Mouse (Mus musculus): ENCODE results near the gene 3110082J24Rik. TPM values are rescaled to one million over a fixed set of nuclear protein-coding genes. Genes with fewer than 3 reads are reported as not detected.

The 3110082J24Rik gene
- total RNA-seq (2021): 1 to 10 TPM; 2.0 TPM

DNA sequence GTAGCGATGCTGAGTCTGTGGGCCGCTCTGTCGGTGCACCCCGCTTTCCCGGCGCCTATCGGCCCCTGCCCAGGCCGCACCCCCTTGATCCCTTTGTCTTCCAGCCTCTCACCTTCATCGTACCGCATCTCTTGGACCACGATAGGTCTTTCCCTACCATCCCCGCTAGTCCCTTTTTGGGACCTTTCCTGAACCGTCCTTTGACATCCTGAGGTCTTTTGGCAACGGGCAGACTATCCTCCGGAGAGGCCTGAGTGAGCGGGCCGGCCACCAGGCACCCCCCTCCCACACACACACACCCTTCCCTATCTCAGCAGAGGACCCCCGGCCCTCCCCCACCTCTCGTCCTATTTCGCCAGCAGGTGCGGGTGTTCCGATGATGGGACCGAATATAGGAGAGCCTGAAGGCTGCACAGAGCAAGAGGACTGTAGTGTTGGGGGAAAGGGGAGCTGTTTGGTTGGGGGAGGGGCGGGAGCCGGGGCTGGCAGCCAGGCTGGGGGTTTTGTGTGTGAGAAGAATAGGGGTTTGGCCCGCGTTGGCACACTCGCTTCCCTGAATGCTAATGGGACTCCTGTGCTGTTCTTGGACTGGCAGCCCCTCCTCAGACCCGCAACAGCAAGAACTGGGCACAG lies at the start of gene 3110082J24Rik:
TSS of gene 3110082J24Rik (minus strand) at position 419 of the 633 bp plus-strand sequence.
- DNase-seq (ENCODE audit: low spot score in 2 of 2): no peak
- intact Hi-C loops (cut with DNase I): loop anchor here (10.0 kb wide), 1 partner anchor 281 kb away; no protein-coding TSS in a partner anchor

- no peak for DNase-seq (ENCODE audit: low spot score in 2 of 2)
- intact Hi-C loops (cut with DNase I): no loop called here
Measured at GRCm38 (mm10) chr5:30155395-30155792, 49.5 kb upstream of the 3110082J24Rik start.

- DNase-seq (ENCODE audit: low spot score in 2 of 2): peak; percentile 94 to 95
- intact Hi-C loops (cut with DNase I): no loop called here
Measured at GRCm38 (mm10) chr5:30154474-30155394, 48.8 kb upstream of the 3110082J24Rik start, which contains the start of the genes Hadha and Hadhb. Gene Hadha (minus strand): TSS chr5:30155162. Gene Hadhb (plus strand): TSS chr5:30155248.

DNA sequence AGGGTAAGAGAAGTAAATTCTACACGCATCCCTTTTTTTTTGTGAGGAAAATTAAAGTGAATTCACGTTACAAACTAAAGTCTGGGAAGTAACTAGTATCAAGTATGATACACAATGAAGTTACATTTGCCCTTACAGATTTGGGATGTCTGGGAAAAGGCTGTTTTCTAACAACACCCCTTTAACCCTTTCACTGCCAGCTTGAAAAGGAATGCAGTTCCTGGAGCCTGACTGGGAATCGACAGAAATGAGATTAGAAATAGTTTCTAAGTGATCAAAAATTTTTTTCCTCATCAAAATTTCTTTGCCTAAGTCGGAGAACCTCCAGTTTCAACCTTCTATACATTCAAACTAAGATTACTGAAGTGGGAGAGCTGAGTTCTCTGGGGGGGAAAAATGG lies 48.1 kb upstream of the 3110082J24Rik start:
- no peak for DNase-seq (ENCODE audit: low spot score in 2 of 2)
- intact Hi-C loops (cut with DNase I): no loop called here

- DNase-seq (ENCODE audit: low spot score in 2 of 2): no peak
- intact Hi-C loops (cut with DNase I): no loop called here
Measured at GRCm38 (mm10) chr5:30153222-30153621, 47.3 kb upstream of the 3110082J24Rik start.

- DNase-seq (ENCODE audit: low spot score in 2 of 2): no peak
- intact Hi-C loops (cut with DNase I): no loop called here
Measured at GRCm38 (mm10) chr5:30152413-30152812, 46.5 kb upstream of the 3110082J24Rik start.

GRCm38 (mm10) chr5:30152007-30152406 lies 46.1 kb upstream of the 3110082J24Rik start:
- intact Hi-C loops (cut with DNase I): no loop called here

DNA sequence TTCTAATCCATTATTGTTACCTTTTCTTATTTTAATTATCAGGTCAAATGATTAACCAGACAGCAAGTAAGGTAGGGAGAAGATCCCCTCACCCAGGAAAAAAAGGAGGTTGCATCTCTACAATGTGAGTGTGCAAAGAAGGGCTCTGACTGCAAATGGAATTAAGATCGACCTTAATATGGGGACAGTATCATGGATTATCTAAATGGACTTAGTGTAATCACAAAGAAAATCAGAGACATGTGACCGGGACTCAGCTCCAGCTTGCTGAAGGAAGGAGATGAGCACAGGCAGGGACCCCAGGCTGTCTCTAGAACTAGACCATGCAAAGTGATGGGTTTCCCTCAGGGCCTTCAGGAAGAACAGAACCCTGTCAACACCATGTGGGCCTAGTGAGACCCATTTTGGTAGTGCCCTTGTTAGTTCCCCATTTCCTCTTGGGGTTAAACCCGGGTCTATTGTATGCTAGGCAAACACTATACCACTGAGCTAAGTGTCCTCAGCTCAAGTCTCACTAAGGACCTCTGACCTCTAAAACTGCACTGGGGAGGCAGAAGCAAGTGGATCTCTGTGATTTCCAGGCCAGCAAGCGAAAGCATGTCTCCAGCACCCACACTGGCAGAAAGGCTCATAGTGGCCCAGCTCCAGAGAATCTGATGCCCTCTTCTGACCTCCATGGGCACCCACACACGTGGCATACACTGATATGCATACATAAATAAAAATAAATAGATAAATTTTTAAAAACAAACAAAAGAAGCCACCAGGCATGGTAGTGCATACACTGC lies 42.4 kb upstream of the 3110082J24Rik start:
- DNase-seq (ENCODE audit: low spot score in 2 of 2): no peak
- intact Hi-C loops (cut with DNase I): no loop called here

More at GRCm38 (mm10) chr5:30152007-30152406, 46.1 kb upstream of the 3110082J24Rik start:
- DNase-seq (ENCODE audit: low spot score in 2 of 2): no peak

- intact Hi-C loops (cut with DNase I): no loop called here
Measured at GRCm38 (mm10) chr5:30146526-30146925, 40.6 kb upstream of the 3110082J24Rik start.

DNA sequence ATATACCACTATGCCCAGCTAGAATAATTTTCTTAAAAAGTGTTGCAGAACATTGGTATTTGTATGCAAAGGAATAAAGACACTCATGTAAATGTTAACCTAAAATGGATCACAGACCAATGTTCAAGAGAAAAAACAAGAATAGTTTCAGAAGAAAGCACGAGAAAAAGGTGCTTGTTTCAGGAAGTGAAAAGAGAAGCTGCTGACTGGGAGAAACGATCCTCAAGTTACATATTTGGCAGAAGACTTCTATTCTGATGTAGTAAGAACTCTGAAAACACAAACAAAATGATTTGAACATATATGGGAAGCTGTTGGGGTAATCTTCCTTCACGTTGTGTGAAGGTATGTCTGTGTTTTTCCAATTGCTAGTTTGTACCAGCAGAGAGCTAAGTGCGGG lies 32.3 kb upstream of the 3110082J24Rik start:
- intact Hi-C loops (cut with DNase I): no loop called here
- DNase-seq (ENCODE audit: low spot score in 2 of 2): no peak

More at GRCm38 (mm10) chr5:30146526-30146925, 40.6 kb upstream of the 3110082J24Rik start:
- no peak for DNase-seq (ENCODE audit: low spot score in 2 of 2)

DNA sequence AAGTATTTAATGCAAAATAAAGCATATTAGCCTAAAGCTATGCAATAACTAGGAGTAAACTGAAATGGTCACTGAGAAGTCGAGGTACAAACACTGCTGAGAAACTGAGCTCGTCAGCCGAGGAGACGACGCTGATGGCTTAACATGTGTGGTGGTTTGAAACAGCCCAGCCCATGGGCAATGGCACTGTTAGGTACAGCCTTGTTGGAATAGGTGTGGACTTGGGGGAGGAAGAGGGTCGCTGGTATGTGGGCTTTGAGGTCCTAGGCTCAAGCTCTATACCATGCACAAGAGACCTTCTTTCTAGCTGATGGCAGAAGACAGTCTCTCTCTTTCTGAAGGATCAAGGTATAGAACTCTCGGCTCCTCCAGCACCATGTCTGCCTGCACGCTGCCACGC lies 31.4 kb upstream of the 3110082J24Rik start:
- no peak for DNase-seq (ENCODE audit: low spot score in 2 of 2)
- intact Hi-C loops (cut with DNase I): no loop called here

DNA sequence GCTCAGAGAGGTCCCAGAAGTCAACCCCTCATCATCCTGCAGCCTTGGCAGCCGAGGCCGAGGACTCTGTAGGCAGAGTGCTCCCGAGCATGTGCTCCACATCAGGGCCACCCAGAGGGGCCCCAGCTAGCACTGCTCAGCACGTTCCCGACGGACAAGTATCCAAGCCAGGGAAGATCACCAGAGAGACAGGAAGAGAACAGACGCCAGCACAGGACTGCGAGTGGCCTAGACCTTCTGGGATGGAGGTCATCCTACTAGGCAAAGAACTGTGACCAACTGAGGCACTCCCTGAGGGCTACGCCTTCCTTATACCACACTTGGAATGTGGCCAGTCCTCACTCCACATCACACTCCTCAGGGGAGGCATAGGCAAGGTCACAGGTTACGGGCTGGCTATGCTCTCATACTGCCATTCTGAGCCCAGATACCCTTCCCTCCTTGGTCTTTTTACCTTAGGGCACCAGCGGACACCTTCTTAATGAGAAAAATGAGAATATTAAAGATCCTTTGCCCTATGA lies 29.9 kb upstream of the 3110082J24Rik start:
- intact Hi-C loops (cut with DNase I): no loop called here
- DNase-seq (ENCODE audit: low spot score in 2 of 2): no peak

DNA sequence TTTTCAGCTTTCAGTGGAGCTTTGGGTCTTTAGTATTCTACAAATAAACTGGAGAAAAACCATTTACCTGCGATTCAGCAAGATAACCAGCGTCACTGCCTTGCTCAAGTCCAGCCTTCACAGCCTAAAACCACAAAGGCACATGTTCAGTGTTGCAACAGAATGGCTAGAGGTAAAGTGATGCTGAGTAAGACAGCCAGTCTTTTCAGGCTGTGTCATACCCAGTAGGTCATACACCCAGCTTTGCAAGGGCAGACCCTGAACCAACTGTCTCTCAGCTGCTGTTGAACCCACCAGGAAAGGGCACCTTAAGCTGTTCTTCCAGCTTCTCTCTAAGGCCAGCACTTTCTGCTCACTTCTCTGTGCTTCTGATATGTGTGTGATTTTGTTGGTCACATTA lies 26.3 kb upstream of the 3110082J24Rik start:
- intact Hi-C loops (cut with DNase I): no loop called here
- no peak for DNase-seq (ENCODE audit: low spot score in 2 of 2)

- DNase-seq (ENCODE audit: low spot score in 2 of 2): no peak
- intact Hi-C loops (cut with DNase I): no loop called here
Measured at GRCm38 (mm10) chr5:30131246-30131645, 25.4 kb upstream of the 3110082J24Rik start.

DNA sequence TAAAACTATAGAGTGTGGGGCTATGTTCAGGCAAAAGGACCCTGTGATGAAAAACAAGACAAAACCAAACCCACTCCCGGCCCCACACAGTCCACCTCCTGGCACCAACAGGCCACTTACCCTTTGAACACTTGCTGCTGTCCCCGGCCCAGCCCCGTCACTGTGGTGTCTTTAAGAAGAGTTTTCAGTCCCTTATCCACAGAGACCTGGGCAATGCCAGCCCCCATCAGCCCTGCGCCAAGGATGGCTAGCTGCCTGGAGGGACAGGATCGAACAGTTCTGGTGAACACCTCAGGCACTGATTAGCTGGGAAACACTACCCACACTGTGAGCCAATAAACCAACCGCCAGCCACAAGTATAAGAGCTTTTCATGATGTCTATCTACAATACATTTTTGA lies 22.8 kb upstream of the 3110082J24Rik start:
- intact Hi-C loops (cut with DNase I): no loop called here

GRCm38 (mm10) chr5:30127921-30128597 lies 22.2 kb upstream of the 3110082J24Rik start:
- no peak for DNase-seq (ENCODE audit: low spot score in 2 of 2)
- intact Hi-C loops (cut with DNase I): no loop called here

More for the DNA sequence above, 22.8 kb upstream of the 3110082J24Rik start:
- DNase-seq (ENCODE audit: low spot score in 2 of 2): no peak

GRCm38 (mm10) chr5:30126756-30127155 lies 20.9 kb upstream of the 3110082J24Rik start:
- DNase-seq (ENCODE audit: low spot score in 2 of 2): no peak
- intact Hi-C loops (cut with DNase I): no loop called here

GRCm38 (mm10) chr5:30125587-30125986 lies 19.7 kb upstream of the 3110082J24Rik start:
- DNase-seq (ENCODE audit: low spot score in 2 of 2): no peak
- intact Hi-C loops (cut with DNase I): no loop called here

GRCm38 (mm10) chr5:30122481-30122880 lies 16.6 kb upstream of the 3110082J24Rik start:
- no peak for DNase-seq (ENCODE audit: low spot score in 2 of 2)
- intact Hi-C loops (cut with DNase I): no loop called here
